Mouse (Mus musculus): ENCODE results near the gene Chka. TPM values are rescaled to one million over a fixed set of nuclear protein-coding genes. Genes with fewer than 3 reads are reported as not detected.

Chka gene
- polyA plus RNA-seq, 1 experiment from 2014 or later: 40.3 TPM

- Histone ChIP-seq H3K36me3 (peaks cover 19% of the 10 kb centered on the region), H3K9me3 (no peaks in the 10 kb centered on the region), H3K4me3 (no peak overlapping the region), H3K27me3 (ENCODE audit: insufficient read depth, poor library complexity, severe bottlenecking) (no peaks in the 10 kb centered on the region), H3K27ac (no peak overlapping the region), H3K4me1 (peaks cover 25% of the 10 kb centered on the region)
- DNase-seq (ENCODE audit: low spot score): no peak
- WGBS: 91% methylated on average over 5 of the region's 5 CpGs
Measured at GRCm38 (mm10) chr19:3914535-3914934, 63.0 kb downstream of the Chka start.

DNA sequence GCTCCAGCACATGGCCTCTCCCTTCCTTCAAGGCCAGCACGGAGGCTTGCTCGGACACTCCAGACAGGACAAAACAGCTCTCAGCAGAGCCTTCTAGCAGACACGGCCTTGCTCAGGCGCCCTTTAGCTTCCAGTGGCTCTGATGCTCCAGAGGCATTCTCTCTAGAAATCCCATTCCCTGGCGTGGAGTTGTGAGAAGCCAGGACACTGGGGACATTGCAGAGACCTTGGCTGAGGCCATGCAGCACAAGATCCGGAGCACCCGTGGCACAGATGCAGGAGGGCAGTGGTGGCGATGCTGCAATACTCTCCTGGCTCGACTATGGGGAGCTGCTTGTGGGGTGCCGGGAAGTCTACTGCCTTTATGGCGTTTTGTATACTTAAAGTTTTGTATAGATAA, 65.2 kb downstream of the Chka start:
- Histone ChIP-seq H3K4me3 (no peak overlapping the region), H3K27ac (no peak overlapping the region), H3K9me3 (no peaks in the 10 kb centered on the region), H3K4me1 (peaks cover 23% of the 10 kb centered on the region), H3K27me3 (ENCODE audit: insufficient read depth, poor library complexity, severe bottlenecking) (no peaks in the 10 kb centered on the region), H3K36me3 (no peaks in the 10 kb centered on the region)
- DNase-seq (ENCODE audit: low spot score): no peak
- 81% methylated on average over 11 of the region's 11 CpGs for whole genome bisulfite sequencing

DNA sequence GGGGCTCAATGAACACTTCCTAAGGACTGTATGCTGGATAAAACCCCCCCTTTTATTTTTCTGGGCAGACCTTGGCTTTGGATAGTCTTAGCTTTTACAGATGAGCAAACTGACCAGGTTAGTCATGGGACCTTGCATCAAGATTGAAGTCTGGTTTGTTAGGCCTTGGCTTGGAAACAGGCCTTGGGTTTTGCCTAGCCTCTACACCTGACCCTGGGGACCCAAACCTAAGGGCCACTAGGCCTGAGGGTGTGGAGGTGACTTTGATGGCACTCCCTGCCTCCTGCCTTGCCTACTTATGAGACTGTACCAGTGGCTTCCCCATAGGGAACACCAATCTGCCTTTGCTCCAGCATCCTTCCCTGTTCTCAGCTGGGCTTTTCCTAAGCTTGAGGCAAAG, 68.4 kb downstream of the Chka start:
- DNase-seq (ENCODE audit: low spot score): no peak

DNA sequence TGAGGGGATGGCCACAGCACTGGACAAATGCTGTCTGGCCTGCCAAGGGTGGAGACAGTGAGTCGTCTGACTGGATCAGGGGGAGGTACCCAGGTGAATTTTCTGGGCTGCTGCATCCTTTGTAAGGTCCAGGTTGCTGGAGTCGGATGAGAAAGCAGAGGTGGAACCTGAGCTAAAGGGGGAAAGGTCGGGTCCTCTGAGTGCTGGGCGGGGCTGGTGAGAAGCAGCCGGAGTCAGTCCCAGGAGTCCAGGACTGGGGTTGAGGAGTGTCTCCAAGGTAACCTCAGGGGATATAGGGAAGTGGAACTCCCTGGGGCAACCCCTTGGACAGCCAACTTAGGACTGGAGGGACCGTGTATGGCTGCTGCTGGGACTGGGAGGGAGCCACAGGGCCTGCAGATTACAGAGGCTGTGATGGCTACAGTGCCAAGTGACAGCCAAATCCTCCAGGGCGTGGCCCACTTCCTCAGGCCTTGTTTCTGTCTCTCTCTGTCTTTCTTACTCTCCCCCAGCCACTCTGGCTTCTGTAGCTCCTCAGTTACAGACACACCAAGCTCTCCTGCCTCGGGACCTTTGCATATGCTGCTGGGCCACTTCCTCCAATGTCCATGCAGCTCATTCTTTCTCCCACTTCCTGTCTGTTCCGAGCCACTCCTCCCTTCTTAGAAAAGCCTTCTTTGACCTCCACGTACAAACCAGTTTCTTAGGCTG, 71.2 kb downstream of the Chka start:
- 57% methylated on average over 10 of the region's 10 CpGs for WGBS
- no peak for DNase-seq (ENCODE audit: low spot score)
- Histone ChIP-seq H3K9me3 (no peaks in the 10 kb centered on the region), H3K36me3 (no peaks in the 10 kb centered on the region), H3K27me3 (ENCODE audit: insufficient read depth, poor library complexity, severe bottlenecking) (no peaks in the 10 kb centered on the region), H3K4me1 (peaks cover 34% of the 10 kb centered on the region), H3K4me3 (no peak overlapping the region), H3K27ac (no peak overlapping the region)

More for the DNA sequence above, 68.4 kb downstream of the Chka start:
- H3K4me1 ChIP-seq: peaks cover 29% of the 10 kb centered on the region
- no peak overlapping the region for H3K4me3 ChIP-seq
- H3K27me3 ChIP-seq (ENCODE audit: insufficient read depth, poor library complexity, severe bottlenecking): no peaks in the 10 kb centered on the region
- H3K36me3 ChIP-seq: no peaks in the 10 kb centered on the region
- no peaks in the 10 kb centered on the region for H3K9me3 ChIP-seq
- H3K27ac ChIP-seq: no peak overlapping the region

- 63% methylated on average over 13 of the region's 13 CpGs for WGBS
- H3K27ac ChIP-seq: peak overlapping the region; percentile 17; the same call in 1 of the 2 replicates
- DNase-seq (ENCODE audit: low spot score): no peak
- no peaks in the 10 kb centered on the region for H3K36me3 ChIP-seq
- H3K9me3 ChIP-seq: no peaks in the 10 kb centered on the region
- H3K4me3 ChIP-seq: no peak overlapping the region
- peaks cover 34% of the 10 kb centered on the region for H3K4me1 ChIP-seq
- no peaks in the 10 kb centered on the region for H3K27me3 ChIP-seq (ENCODE audit: insufficient read depth, poor library complexity, severe bottlenecking)
Measured at GRCm38 (mm10) chr19:3923586-3923985, 72.0 kb downstream of the Chka start.

- 75% methylated on average over 8 of the region's 8 CpGs for WGBS
- no peaks in the 10 kb centered on the region for H3K27me3 ChIP-seq (ENCODE audit: insufficient read depth, poor library complexity, severe bottlenecking)
- no peak for DNase-seq (ENCODE audit: low spot score)
- no peaks in the 10 kb centered on the region for H3K9me3 ChIP-seq
- no peak overlapping the region for H3K4me3 ChIP-seq
- H3K27ac ChIP-seq: peak overlapping the region; percentile 17; the same call in 1 of the 2 replicates
- H3K36me3 ChIP-seq: no peaks in the 10 kb centered on the region
- peaks cover 30% of the 10 kb centered on the region for H3K4me1 ChIP-seq
Measured at GRCm38 (mm10) chr19:3924190-3924589, 72.6 kb downstream of the Chka start.

DNA sequence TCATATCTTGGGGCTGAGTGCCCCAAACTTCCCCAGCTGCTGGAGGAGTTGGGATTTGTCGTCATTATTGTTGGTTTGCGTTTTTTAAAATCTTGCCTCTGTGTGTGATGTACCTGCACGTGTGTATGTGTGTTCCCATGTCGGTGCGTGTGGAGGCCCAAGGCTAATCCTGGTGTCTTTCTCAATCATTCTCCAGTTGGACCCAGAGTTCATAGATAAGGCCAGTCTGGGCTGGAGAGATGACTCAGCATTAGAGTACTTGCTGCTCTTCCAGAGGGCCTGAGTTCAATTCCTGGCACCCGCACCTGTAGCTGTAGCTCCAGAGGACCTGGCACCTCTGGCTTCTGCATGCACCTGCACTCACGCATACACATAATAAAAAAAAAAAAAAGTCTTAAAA, 73.3 kb downstream of the Chka start:
- no peaks in the 10 kb centered on the region for H3K27me3 ChIP-seq (ENCODE audit: insufficient read depth, poor library complexity, severe bottlenecking)
- 86% methylated on average over 7 of the region's 7 CpGs for WGBS

DNA sequence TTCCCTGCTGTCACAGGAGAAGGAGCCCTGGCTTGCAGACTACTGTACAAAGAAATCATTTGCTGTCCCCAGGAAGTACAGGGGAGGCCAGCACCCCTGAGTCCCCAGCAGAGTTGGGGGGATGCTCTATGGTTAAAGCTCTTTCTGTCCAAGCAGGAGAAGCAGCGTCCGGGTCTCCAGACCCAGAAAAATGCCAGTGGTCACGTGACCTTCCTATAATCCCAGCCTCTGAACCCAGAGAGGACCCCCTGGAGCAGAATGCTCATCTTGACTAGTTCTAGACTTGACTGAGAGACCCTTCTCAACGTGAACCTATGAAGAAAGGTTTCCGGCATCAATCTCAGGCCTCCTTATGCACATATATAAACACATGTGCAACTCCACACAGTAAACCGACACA, 74.3 kb downstream of the Chka start:
- H3K4me3 ChIP-seq: no peak overlapping the region
- H3K36me3 ChIP-seq: no peaks in the 10 kb centered on the region
- no peak for DNase-seq (ENCODE audit: low spot score)
- peaks cover 6% of the 10 kb centered on the region; the same call in 1 of the 2 replicates for H3K27me3 ChIP-seq (ENCODE audit: insufficient read depth, poor library complexity, severe bottlenecking)
- WGBS: 79% methylated on average over 6 of the region's 6 CpGs
- H3K27ac ChIP-seq: no peak overlapping the region
- no peaks in the 10 kb centered on the region for H3K9me3 ChIP-seq
- H3K4me1 ChIP-seq: peaks cover 39% of the 10 kb centered on the region

More for the DNA sequence above, 73.3 kb downstream of the Chka start:
- H3K27ac ChIP-seq: no peak overlapping the region
- no peaks in the 10 kb centered on the region for H3K36me3 ChIP-seq
- H3K4me3 ChIP-seq: no peak overlapping the region
- H3K9me3 ChIP-seq: no peaks in the 10 kb centered on the region
- no peak for DNase-seq (ENCODE audit: low spot score)
- H3K4me1 ChIP-seq: peaks cover 29% of the 10 kb centered on the region

DNA sequence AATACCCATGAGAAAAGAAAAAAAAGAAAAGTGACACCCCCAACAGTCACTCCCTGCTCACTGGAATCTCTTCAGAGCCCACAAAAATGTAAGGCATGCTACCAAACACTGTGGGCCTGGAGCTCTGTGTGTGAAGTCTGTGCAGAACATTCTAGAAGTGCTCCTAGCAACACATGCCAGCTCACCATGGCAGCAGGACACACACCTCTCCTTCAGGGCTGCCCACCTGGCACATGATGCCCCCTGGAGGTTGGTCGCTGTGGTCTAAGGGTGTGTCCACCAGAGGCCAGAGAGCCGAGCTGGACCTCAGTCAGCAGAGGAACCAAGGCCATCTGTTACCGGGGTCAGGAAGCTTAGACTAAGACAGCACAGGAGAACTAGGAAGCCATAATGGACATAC, 74.7 kb downstream of the Chka start:
- H3K27ac ChIP-seq: no peak overlapping the region
- 74% methylated on average over 3 of the region's 3 CpGs for WGBS
- H3K27me3 ChIP-seq (ENCODE audit: insufficient read depth, poor library complexity, severe bottlenecking): peaks cover 6% of the 10 kb centered on the region; the same call in 1 of the 2 replicates
- no peak overlapping the region for H3K4me3 ChIP-seq
- no peak for DNase-seq (ENCODE audit: low spot score)
- peaks cover 39% of the 10 kb centered on the region for H3K4me1 ChIP-seq
- no peaks in the 10 kb centered on the region for H3K36me3 ChIP-seq
- H3K9me3 ChIP-seq: no peaks in the 10 kb centered on the region

GRCm38 (mm10) chr19:3926685-3927084, 75.1 kb downstream of the Chka start:
- peaks cover 6% of the 10 kb centered on the region; the same call in 1 of the 2 replicates for H3K27me3 ChIP-seq (ENCODE audit: insufficient read depth, poor library complexity, severe bottlenecking)
- H3K9me3 ChIP-seq: no peaks in the 10 kb centered on the region
- WGBS: 60% methylated on average over 6 of the region's 6 CpGs
- no peak overlapping the region for H3K4me3 ChIP-seq
- no peak overlapping the region for H3K27ac ChIP-seq
- no peaks in the 10 kb centered on the region for H3K36me3 ChIP-seq
- H3K4me1 ChIP-seq: peaks cover 39% of the 10 kb centered on the region
- DNase-seq (ENCODE audit: low spot score): no peak

GRCm38 (mm10) chr19:3927989-3928388, 76.4 kb downstream of the Chka start:
- H3K36me3 ChIP-seq: no peaks in the 10 kb centered on the region
- peaks cover 34% of the 10 kb centered on the region for H3K4me1 ChIP-seq
- no peak overlapping the region for H3K27ac ChIP-seq
- H3K9me3 ChIP-seq: no peaks in the 10 kb centered on the region
- WGBS: 86% methylated on average over 4 of the region's 4 CpGs
- no peak for DNase-seq (ENCODE audit: low spot score)
- peaks cover 6% of the 10 kb centered on the region; the same call in 1 of the 2 replicates for H3K27me3 ChIP-seq (ENCODE audit: insufficient read depth, poor library complexity, severe bottlenecking)
- H3K4me3 ChIP-seq: no peak overlapping the region

DNA sequence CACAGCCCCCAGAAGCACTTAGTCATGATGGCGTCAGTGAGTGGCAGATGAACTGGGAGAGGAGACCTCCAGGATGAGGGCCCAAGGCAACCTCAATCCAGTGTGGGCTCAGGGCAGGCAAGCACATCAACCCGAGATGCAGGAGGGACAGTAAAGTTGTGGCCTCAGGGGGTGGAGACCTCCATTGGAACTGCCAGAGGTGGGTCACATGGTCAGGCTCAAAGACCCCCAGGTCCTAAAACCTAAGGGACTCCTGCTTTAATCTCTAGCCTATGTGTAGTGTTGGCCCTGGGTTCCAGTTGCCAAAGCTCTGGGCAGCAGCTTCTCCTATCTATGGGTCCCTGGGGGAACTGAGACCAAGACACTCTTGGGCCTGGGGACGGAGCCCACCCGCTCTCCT, 77.2 kb downstream of the Chka start:
- no peak overlapping the region for H3K4me3 ChIP-seq
- H3K4me1 ChIP-seq: peaks cover 27% of the 10 kb centered on the region
- H3K27ac ChIP-seq: peak overlapping the region; percentile 56
- peaks cover 6% of the 10 kb centered on the region; the same call in 1 of the 2 replicates for H3K27me3 ChIP-seq (ENCODE audit: insufficient read depth, poor library complexity, severe bottlenecking)
- DNase-seq (ENCODE audit: low spot score): no peak
- H3K36me3 ChIP-seq: no peaks in the 10 kb centered on the region
- WGBS: 79% methylated on average over 4 of the region's 4 CpGs
- H3K9me3 ChIP-seq: no peaks in the 10 kb centered on the region

DNA sequence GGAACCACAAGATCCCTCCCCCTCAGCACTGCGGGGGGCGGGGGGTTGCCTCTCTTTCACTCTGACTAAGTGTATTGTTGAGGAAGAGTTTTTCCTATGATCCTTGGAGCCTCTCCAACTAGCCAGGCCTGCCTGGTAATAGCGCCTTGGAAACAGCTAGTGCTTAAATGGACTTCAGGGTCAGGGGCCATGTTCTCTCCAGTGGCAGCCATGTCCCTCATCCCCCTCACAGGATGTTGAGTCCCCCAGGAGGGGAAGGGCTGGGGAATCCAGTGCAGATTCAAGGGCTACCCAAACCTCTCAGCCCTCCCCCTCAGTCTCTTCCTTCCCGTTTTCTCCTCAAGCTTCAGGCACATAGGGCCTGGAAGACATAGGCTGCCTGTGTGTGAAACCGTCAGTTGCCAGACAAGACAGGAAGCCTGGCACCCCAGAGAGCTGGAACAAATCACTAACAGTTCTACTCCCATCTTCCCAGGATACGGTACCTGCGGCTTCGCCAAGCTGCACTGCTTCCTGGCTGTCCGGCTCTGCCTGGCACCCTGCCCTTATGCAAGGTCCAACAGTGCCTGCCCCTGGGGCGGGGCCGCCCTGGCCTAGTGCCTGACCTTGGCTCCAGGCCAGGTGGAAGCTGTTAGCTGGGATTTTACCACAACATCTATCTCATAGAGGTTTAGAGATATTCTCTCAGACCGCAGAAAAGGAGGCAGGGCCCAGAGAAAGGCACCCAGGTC, 77.8 kb downstream of the Chka start, which contains the start of gene Aldh3b1:
Aldh3b1 (minus strand) TSS at position 598 of the 731 bp plus-strand sequence.
- Histone ChIP-seq H3K4me3 (peak within 1 kb of the TSS; percentile 18; the same call in 1 of the 2 replicates), H3K36me3 (no peaks in the 10 kb centered on the region), H3K27ac (peak within 1 kb of the TSS; percentile 78), H3K9me3 (no peaks in the 10 kb centered on the region), H3K4me1 (peaks cover 21% of the 10 kb centered on the region), H3K27me3 (ENCODE audit: insufficient read depth, poor library complexity, severe bottlenecking) (peaks cover 6% of the 10 kb centered on the region; the same call in 1 of the 2 replicates)
- no peak for DNase-seq (ENCODE audit: low spot score)
- WGBS: 53% methylated on average over 12 of the region's 12 CpGs
